16 mouse cellular contexts compared by ENCODE assay signal in genomic region chr13:35345507-35346129, GRCm38 (mm10).
A peak's percentile ranks its signal among the peaks of the same experiment; 100 is the strongest.
DNase-seq lines count a peak whose midpoint lies in the region; ATAC-seq lines count a peak whose summit lies in the region.
"Had no signal": no experiment of that assay in that cellular context is flagged by ENCODE, and none has a peak within 500 bp of the region (broad histone marks: within the 10 kb centered on the region; RNA-seq: fewer than 3 reads in every experiment).

No protein-coding gene starts in this region.

- H3K27me3 ChIP-seq in heart, embryonic 11.5 days (ENCODE audit: control insufficient read depth, insufficient read depth, low read length), result no peaks in the 10 kb centered on the region
- H3K27me3 ChIP-seq: heart, embryonic 15.5 days; megakaryocyte, embryonic 14.5 days; neural tube, embryonic 12.5 days had no signal

- no peak for ATAC-seq in heart, embryonic 11.5 days (replicated peaks; ENCODE audit: insufficient number of reproducible peaks, low FRiP score, low TSS enrichment)
- ATAC-seq: inflammation-experienced regulatory T-cells, adult 6 months had no signal

- H3K4me2 ChIP-seq in heart, embryonic 11.5 days, result no peak overlapping the region
- H3K4me2 ChIP-seq: heart, embryonic 15.5 days; liver, embryonic 11.5 days; neural tube, embryonic 12.5 days had no signal

- no peak overlapping the region for H3K27ac ChIP-seq in heart, embryonic 11.5 days (ENCODE audit: low read depth, low read length)
- H3K27ac ChIP-seq: heart, embryonic 15.5 days; neural tube, embryonic 12.5 days had no signal

- no peaks in the 10 kb centered on the region for H3K9me3 ChIP-seq in heart, embryonic 11.5 days (replicated peaks; ENCODE audit: control insufficient read depth, low read length)
- H3K9me3 ChIP-seq: heart, embryonic 15.5 days; megakaryocyte, embryonic 14.5 days; neural tube, embryonic 12.5 days had no signal

- H3K36me3 ChIP-seq in heart, embryonic 11.5 days (ENCODE audit: control insufficient read depth, insufficient read depth, low read length), result no peaks in the 10 kb centered on the region
- H3K36me3 ChIP-seq: heart, embryonic 15.5 days; neural tube, embryonic 12.5 days had no signal

- no peak overlapping the region for H3K9ac ChIP-seq in heart, embryonic 11.5 days (ENCODE audit: low read depth, low read length)
- H3K9ac ChIP-seq: heart, embryonic 15.5 days; neural tube, embryonic 12.5 days had no signal

- WGBS in heart, embryonic 11.5 days (ENCODE audit: insufficient replicate concordance), result 68% methylated on average over 2 of the region's 2 CpGs

- peak; percentile 19 for DNase-seq in embryo, embryonic 10.5 days (ENCODE audit: low spot score)
- no peak for DNase-seq in embryo, embryonic 9.5 days (ENCODE audit: extremely low spot score)
- DNase-seq in right cerebral cortex, postnatal 10 days (ENCODE audit: low spot score in 2 of 2), result peak; percentile 32 to 56
- no peak for DNase-seq in right cerebral cortex, adult 18-20 months
- DNase-seq in layer of hippocampus, postnatal 10 days (ENCODE audit: low spot score in 2 of 2), result peak; percentile 10 to 29
- DNase-seq in telencephalon, adult 2 months (ENCODE audit: low read depth, low spot score), result peak; percentile 33
- no peak for DNase-seq in gastrocnemius, adult 8-10 months (ENCODE audit: low spot score in 2 of 2)
- DNase-seq: adrenal gland, adult 8-10 months; kidney, postnatal 10 days; spleen, adult 18-20 months had no signal

- no peaks in the 10 kb centered on the region for H3K4me1 ChIP-seq in heart, embryonic 11.5 days (ENCODE audit: control insufficient read depth, insufficient read depth, low read length)
- H3K4me1 ChIP-seq: heart, embryonic 15.5 days; megakaryocyte, embryonic 14.5 days; neural tube, embryonic 12.5 days had no signal

- H3K4me3 ChIP-seq in heart, embryonic 11.5 days (ENCODE audit: low read depth, low read length), result no peak overlapping the region
- H3K4me3 ChIP-seq: heart, embryonic 15.5 days; megakaryocyte, embryonic 14.5 days; neural tube, embryonic 12.5 days had no signal

Comparison
In these comparisons a context has a peak if more than half of its experiments do, and no peak if none do; other contexts are left out.
1. DNase-seq: peak in embryo, embryonic 10.5 days (single experiment), right cerebral cortex, postnatal 10 days (2 of 2), layer of hippocampus, postnatal 10 days (2 of 2) and telencephalon, adult 2 months (single experiment); none in embryo, embryonic 9.5 days (single experiment), right cerebral cortex, adult 18-20 months (single experiment) and gastrocnemius, adult 8-10 months (0 of 2).